Mouse (Mus musculus) intestine, embryonic 15.5 days (tissue): ENCODE data around the gene Sirt2. TPM values are rescaled to one million over a fixed set of nuclear protein-coding genes. Genes with fewer than 3 reads are reported as not detected.

Source experiments
- ATAC-seq: fragments of 200-750 bp; cut with Nextera tagmentation; 2 replicates; pipeline ENCODE4 v1.8.0; 2017; ENCODE audit warnings: moderate TSS enrichment, moderate library complexity
- H3K27ac ChIP-seq: fragments of 300-500 bp; sonication (generic); 2 replicates; pipeline ENCODE4 v1.5.1; 2015; ENCODE audit warnings: mild to moderate bottlenecking, inconsistent platforms
- H3K27me3 ChIP-seq: fragments of 300-500 bp; sonication (generic); replicated peaks from 2 replicates; pipeline ENCODE4 v1.6.1; 2015; ENCODE audit warnings: inconsistent platforms
- H3K36me3 ChIP-seq: fragments of 300-500 bp; sonication (generic); 2 replicates; pipeline ENCODE4 v1.6.1; 2015; ENCODE audit warnings: inconsistent platforms
- H3K4me1 ChIP-seq: fragments of 300-500 bp; sonication (generic); replicated peaks from 2 replicates; pipeline ENCODE4 v1.6.1; 2015; ENCODE audit warnings: inconsistent platforms
- H3K4me2 ChIP-seq: fragments of 300-500 bp; sonication (generic); replicated peaks from 2 replicates; pipeline ENCODE4 v1.6.1; 2015; ENCODE audit warnings: mild to moderate bottlenecking, inconsistent platforms
- H3K4me3 ChIP-seq: fragments of 300-500 bp; sonication (generic); replicated peaks from 2 replicates; pipeline ENCODE4 v1.5.1; 2015; ENCODE audit warnings: inconsistent platforms
- H3K9ac ChIP-seq: fragments of 300-500 bp; sonication (generic); 2 replicates; pipeline ENCODE4 v1.6.1; 2015; ENCODE audit warnings: inconsistent platforms
- H3K9me3 ChIP-seq: fragments of 300-500 bp; sonication (generic); 2 replicates; pipeline ENCODE4 v1.6.1; 2016; ENCODE audit warnings: inconsistent platforms
- WGBS: fragments of 180-500 bp; shearing (Covaris S2); methylation state at CpG from one replicate; pipeline ENCODE4 v1.1.7; 2015; 5-methylcytosine and 5-hydroxymethylcytosine counted together
- polyA plus RNA-seq: library from polyadenylated mRNA; unstranded; fragments of >200 nt; fragmentation: Nextera tagmentation; extraction: Ambion mirVana; gene quantifications from 2 replicates; pipeline ENCODE4 v1.2.1, GENCODE M21; 2015

The Sirt2 gene
- polyA plus RNA-seq, 1 experiment from 2014 or later = 54.9 TPM

GRCm38 (mm10) chr7:28801901-28802670 is 35.6 kb downstream of the Sirt2 start:
- WGBS = 9% methylated on average over 10 of the region's 10 CpGs
- H3K4me2 ChIP-seq = peak overlapping the region; percentile 35
- no peak overlapping the region for H3K4me3 ChIP-seq
- H3K4me1 ChIP-seq = peaks cover 19% of the 10 kb centered on the region
- ATAC-seq = peak; percentile 77
- H3K9me3 ChIP-seq = no peaks in the 10 kb centered on the region
- H3K9ac ChIP-seq = 0 out of 2 replicates have a peak overlapping the region, but pooled peaks have one; percentile 6
- peak overlapping the region; percentile 97 for H3K27ac ChIP-seq
- H3K27me3 ChIP-seq = no peaks in the 10 kb centered on the region
- H3K36me3 ChIP-seq = no peaks in the 10 kb centered on the region

GRCm38 (mm10) chr7:28802846-28803588 is 36.5 kb downstream of the Sirt2 start:
- H3K4me3 ChIP-seq = no peak overlapping the region
- ATAC-seq = peak; percentile 82
- no peaks in the 10 kb centered on the region for H3K27me3 ChIP-seq
- H3K4me2 ChIP-seq = peak overlapping the region; percentile 35
- peak overlapping the region; percentile 97 for H3K27ac ChIP-seq
- WGBS = 12% methylated on average over 10 of the region's 10 CpGs
- no peaks in the 10 kb centered on the region for H3K36me3 ChIP-seq
- H3K4me1 ChIP-seq = peaks cover 25% of the 10 kb centered on the region
- no peaks in the 10 kb centered on the region for H3K9me3 ChIP-seq
- H3K9ac ChIP-seq = peak overlapping the region; percentile 23; the same call in 1 of the 2 replicates

- H3K27ac ChIP-seq = peak overlapping the region; percentile 97
- H3K4me1 ChIP-seq = peaks cover 28% of the 10 kb centered on the region
- H3K9me3 ChIP-seq = no peaks in the 10 kb centered on the region
- peak overlapping the region; percentile 23; the same call in 1 of the 2 replicates for H3K9ac ChIP-seq
- H3K4me2 ChIP-seq = peak overlapping the region; percentile 35
- H3K36me3 ChIP-seq = no peaks in the 10 kb centered on the region
- ATAC-seq = peak; percentile 31
- no peak overlapping the region for H3K4me3 ChIP-seq
- H3K27me3 ChIP-seq = no peaks in the 10 kb centered on the region
- 21% methylated on average over 4 of the region's 4 CpGs for WGBS
Measured at GRCm38 (mm10) chr7:28803756-28804155, 37.2 kb downstream of the Sirt2 start.

- H3K4me3 ChIP-seq = no peak overlapping the region
- H3K4me2 ChIP-seq = no peak overlapping the region
- H3K36me3 ChIP-seq = no peaks in the 10 kb centered on the region
- no peaks in the 10 kb centered on the region for H3K27me3 ChIP-seq
- no peak overlapping the region for H3K27ac ChIP-seq
- H3K9ac ChIP-seq = no peak overlapping the region
- WGBS = 81% methylated on average over 4 of the region's 4 CpGs
- no peak for ATAC-seq
- peaks cover 24% of the 10 kb centered on the region for H3K4me1 ChIP-seq
- H3K9me3 ChIP-seq = no peaks in the 10 kb centered on the region
Measured at GRCm38 (mm10) chr7:28806869-28807268, 40.3 kb downstream of the Sirt2 start.

- no peaks in the 10 kb centered on the region for H3K27me3 ChIP-seq
- peak overlapping the region; percentile 93 for H3K4me2 ChIP-seq
- peaks cover 21% of the 10 kb centered on the region for H3K4me1 ChIP-seq
- H3K9me3 ChIP-seq = no peaks in the 10 kb centered on the region
- H3K9ac ChIP-seq = peak overlapping the region; percentile 90
- H3K36me3 ChIP-seq = no peaks in the 10 kb centered on the region
- ATAC-seq = no peak
- WGBS = 43% methylated on average over 6 of the region's 8 CpGs
- H3K27ac ChIP-seq = peak overlapping the region; percentile 100
- peak overlapping the region; percentile 72 for H3K4me3 ChIP-seq
Measured at GRCm38 (mm10) chr7:28807641-28808220, 41.2 kb downstream of the Sirt2 start.

- 2% methylated on average over 35 of the region's 35 CpGs for WGBS
- Histone ChIP-seq H3K27ac (peak within 1 kb of the TSS; percentile 100), H3K4me3 (peak within 1 kb of the TSS; percentile 72), H3K27me3 (no peaks in the 10 kb centered on the region), H3K9me3 (no peaks in the 10 kb centered on the region), H3K9ac (peak within 1 kb of the TSS; percentile 90), H3K36me3 (no peaks in the 10 kb centered on the region), H3K4me1 (peaks cover 21% of the 10 kb centered on the region), H3K4me2 (peak within 1 kb of the TSS; percentile 93)
- peak; percentile 9 for ATAC-seq
Measured at GRCm38 (mm10) chr7:28808221-28808941, 41.8 kb downstream of the Sirt2 start, which contains the start of gene Hnrnpl. Gene Hnrnpl (plus strand): TSS chr7:28808541.

GRCm38 (mm10) chr7:28808957-28809393 is 42.4 kb downstream of the Sirt2 start:
- peaks cover 6% of the 10 kb centered on the region; the same call in 1 of the 2 replicates for H3K36me3 ChIP-seq
- peak; percentile 74 for ATAC-seq
- H3K27ac ChIP-seq = peak overlapping the region; percentile 100
- peak overlapping the region; percentile 72 for H3K4me3 ChIP-seq
- H3K4me2 ChIP-seq = peak overlapping the region; percentile 93
- peak overlapping the region; percentile 90 for H3K9ac ChIP-seq
- H3K9me3 ChIP-seq = no peaks in the 10 kb centered on the region
- WGBS = 1% methylated on average over 26 of the region's 32 CpGs
- H3K4me1 ChIP-seq = peaks cover 26% of the 10 kb centered on the region
- no peaks in the 10 kb centered on the region for H3K27me3 ChIP-seq

- no peaks in the 10 kb centered on the region for H3K27me3 ChIP-seq
- peaks cover 31% of the 10 kb centered on the region for H3K4me1 ChIP-seq
- peaks cover 11% of the 10 kb centered on the region for H3K36me3 ChIP-seq
- WGBS = under 1% methylated on average over 35 of the region's 35 CpGs
- peak overlapping the region; percentile 100 for H3K27ac ChIP-seq
- H3K4me2 ChIP-seq = peak overlapping the region; percentile 93
- no peaks in the 10 kb centered on the region for H3K9me3 ChIP-seq
- peak; percentile 35 for ATAC-seq
- peak overlapping the region; percentile 72 for H3K4me3 ChIP-seq
- peak overlapping the region; percentile 90 for H3K9ac ChIP-seq
Measured at GRCm38 (mm10) chr7:28809401-28810089, 43.0 kb downstream of the Sirt2 start.

- Histone ChIP-seq H3K27me3 (no peaks in the 10 kb centered on the region), H3K4me1 (peaks cover 37% of the 10 kb centered on the region), H3K4me3 (peak overlapping the region; percentile 72), H3K9ac (peak overlapping the region; percentile 92), H3K9me3 (no peaks in the 10 kb centered on the region), H3K36me3 (peaks cover 17% of the 10 kb centered on the region), H3K4me2 (peak overlapping the region; percentile 93), H3K27ac (peak overlapping the region; percentile 100)
- WGBS = under 1% methylated on average over 68 of the region's 70 CpGs
- ATAC-seq = peak; percentile 90
Measured at GRCm38 (mm10) chr7:28810107-28811066, 43.9 kb downstream of the Sirt2 start.

- peak; percentile 54 for ATAC-seq
- Histone ChIP-seq H3K27ac (peak overlapping the region; percentile 98), H3K27me3 (no peaks in the 10 kb centered on the region), H3K4me2 (peak overlapping the region; percentile 77), H3K9ac (peak overlapping the region; percentile 92), H3K9me3 (no peaks in the 10 kb centered on the region), H3K4me3 (peak overlapping the region; percentile 68), H3K36me3 (peaks cover 26% of the 10 kb centered on the region), H3K4me1 (peaks cover 45% of the 10 kb centered on the region)
- WGBS = 1% methylated on average over 40 of the region's 40 CpGs
Measured at GRCm38 (mm10) chr7:28811228-28811627, 44.7 kb downstream of the Sirt2 start.
